ENCODE assay signal across 8 mouse cellular contexts in genomic region chr4:150086841-150087160, GRCm38 (mm10). TPM values are rescaled to one million over a fixed set of nuclear protein-coding genes. Genes with fewer than 3 reads are reported as not detected.
DNase-seq lines count a peak whose midpoint lies in the region; ATAC-seq and TF ChIP-seq lines count a peak whose summit lies in the region.

No protein-coding gene starts in this region.

- ATAC-seq in megakaryocyte, adult 5-6 weeks (ENCODE audit: poor library complexity, severe bottlenecking): no peak
- ATAC-seq in limb, embryonic 14.5 days (ENCODE audit: low FRiP score, low read depth): no peak; the same call in 1 of the 2 replicates
- ATAC-seq in stomach, embryonic 15.5 days (ENCODE audit: insufficient read depth, low FRiP score, low read depth): no peak

- no peak for TF ChIP-seq CTCF in cerebellum, adult 2 months (IDR thresholded peaks at IDR 0.05; ENCODE audit: borderline replicate concordance, insufficient read depth, low read depth, low read length)

- H3K4me1 ChIP-seq in cerebellum, adult 2 months (ENCODE audit: control insufficient read depth, insufficient read depth, low read length): peaks cover 13% of the 10 kb centered on the region
- H3K4me1 ChIP-seq in megakaryocyte, embryonic 14.5 days: peaks cover 27% of the 10 kb centered on the region
- H3K4me1 ChIP-seq in limb, embryonic 14.5 days (ENCODE audit: control insufficient read depth, insufficient read depth, low read length): peaks cover 7% of the 10 kb centered on the region
- H3K4me1 ChIP-seq in stomach, embryonic 15.5 days: peaks cover 19% of the 10 kb centered on the region

- H3K27me3 ChIP-seq in cerebellum, adult 2 months (ENCODE audit: control insufficient read depth, insufficient read depth, low read length): no peaks in the 10 kb centered on the region
- H3K27me3 ChIP-seq in megakaryocyte, embryonic 14.5 days (replicated peaks): peaks cover 56% of the 10 kb centered on the region
- no peaks in the 10 kb centered on the region for H3K27me3 ChIP-seq in limb, embryonic 14.5 days (ENCODE audit: control insufficient read depth, insufficient read depth, low read length)
- H3K27me3 ChIP-seq in stomach, embryonic 15.5 days (replicated peaks): no peaks in the 10 kb centered on the region

- H3K4me2 ChIP-seq in limb, embryonic 14.5 days (replicated peaks; ENCODE audit: low read depth, low read length, severe bottlenecking): peak overlapping the region; percentile 99
- H3K4me2 ChIP-seq in stomach, embryonic 15.5 days: peak overlapping the region; percentile 98

- DNase-seq in cerebellum, adult 2 months: no peak
- no peak for DNase-seq in cerebellum, postnatal 14 days
- DNase-seq in limb, embryonic 14.5 days (ENCODE audit: low spot score): no peak
- DNase-seq in embryo, embryonic 10.5 days (ENCODE audit: low spot score): no peak
- no peak for DNase-seq in layer of hippocampus, postnatal 14 days (ENCODE audit: low spot score in 2 of 2)

- TF ChIP-seq POLR2A in cerebellum, adult 2 months (IDR thresholded peaks at IDR 0.05; ENCODE audit: borderline replicate concordance, insufficient read depth, low read length): no peak
- TF ChIP-seq POLR2A in limb, embryonic 14.5 days (IDR thresholded peaks at IDR 0.05; ENCODE audit: borderline replicate concordance, extremely low read depth, insufficient read depth, insufficient read length): no peak

- WGBS in cerebellum, adult 2 months: 10% methylated on average over 7 of the region's 7 CpGs
- under 1% methylated on average over 7 of the region's 7 CpGs for WGBS in limb, embryonic 14.5 days
- 3% methylated on average over 7 of the region's 7 CpGs for WGBS in stomach, embryonic 15.5 days

- H3K9ac ChIP-seq in limb, embryonic 14.5 days (ENCODE audit: low read depth, low read length, severe bottlenecking): 0 out of 2 replicates have a peak overlapping the region, but pooled peaks have one; percentile 28
- 0 out of 2 replicates have a peak overlapping the region, but pooled peaks have one; percentile 9 for H3K9ac ChIP-seq in stomach, embryonic 15.5 days

- H3K9me3 ChIP-seq in megakaryocyte, embryonic 14.5 days: peaks cover 13% of the 10 kb centered on the region
- no peaks in the 10 kb centered on the region for H3K9me3 ChIP-seq in limb, embryonic 14.5 days (ENCODE audit: control insufficient read depth, low read length)
- H3K9me3 ChIP-seq in stomach, embryonic 15.5 days: no peaks in the 10 kb centered on the region

- no peaks in the 10 kb centered on the region for H3K36me3 ChIP-seq in megakaryocyte, embryonic 14.5 days (replicated peaks; ENCODE audit: low read length)
- no peaks in the 10 kb centered on the region for H3K36me3 ChIP-seq in limb, embryonic 14.5 days (ENCODE audit: control insufficient read depth, insufficient read depth, low read length)
- H3K36me3 ChIP-seq in stomach, embryonic 15.5 days: no peaks in the 10 kb centered on the region

- peak overlapping the region; percentile 75 for H3K4me3 ChIP-seq in cerebellum, adult 2 months (replicated peaks; ENCODE audit: insufficient read depth, low read depth, low read length)
- peak overlapping the region; percentile 93 for H3K4me3 ChIP-seq in megakaryocyte, embryonic 14.5 days (replicated peaks)
- peak overlapping the region; percentile 63 for H3K4me3 ChIP-seq in limb, embryonic 14.5 days (replicated peaks; ENCODE audit: low read length)
- H3K4me3 ChIP-seq in stomach, embryonic 15.5 days (replicated peaks): peak overlapping the region; percentile 64

- H3K27ac ChIP-seq in cerebellum, adult 2 months (ENCODE audit: insufficient read depth, low read length): no peak overlapping the region
- 0 out of 2 replicates have a peak overlapping the region, but pooled peaks have one; percentile 43 for H3K27ac ChIP-seq in limb, embryonic 14.5 days (replicated peaks; ENCODE audit: low read depth, low read length)
- peak overlapping the region; percentile 57 for H3K27ac ChIP-seq in stomach, embryonic 15.5 days

RNA-seq across cellular contexts. Expression of gene Gpr157, which starts 0.4 kb away (rescaled TPM):
- 2.9 and 3.1 TPM in 2 replicates for polyA plus RNA-seq in cerebellum, adult 2 months (2012; rRNA removed)
- 1.1 and 1.9 TPM in 2 replicates for polyA plus RNA-seq in megakaryocyte, embryonic 14.5 days (2012; ENCODE audit: insufficient read depth, low replicate concordance)
- total RNA-seq in megakaryocyte, adult 5-6 weeks (2015): 1.0 and 1.9 TPM in 2 replicates
- 1.6 and 2.6 TPM in 2 replicates for total RNA-seq in megakaryocyte, adult 5-6 weeks (2017)
- polyA plus RNA-seq in limb, embryonic 14.5 days (2012; rRNA removed): 3.8 and 4.5 TPM in 2 replicates
- 0.48 and 0.52 TPM in 2 replicates for polyA plus RNA-seq in limb, embryonic 14.5 days (2014; fragmentation: Nextera tagmentation; extraction: Ambion mirVana)
- polyA plus RNA-seq in stomach, embryonic 15.5 days (2015; fragmentation: Nextera tagmentation; extraction: Ambion mirVana): 1.2 and 1.3 TPM in 2 replicates
- total RNA-seq in layer of hippocampus, postnatal 14 days (2021): 1 to 10 TPM; 1.1 to 1.4 TPM

RNA-seq across cellular contexts. Expression of gene Slc2a5, which starts 32.3 kb away (rescaled TPM):
- polyA plus RNA-seq in cerebellum, adult 2 months (2012; rRNA removed): 1.7 and 2.2 TPM in 2 replicates
- 0.15 TPM in 1 of 2 replicates, not detected in the other for polyA plus RNA-seq in megakaryocyte, embryonic 14.5 days (2012; ENCODE audit: insufficient read depth, low replicate concordance)
- not detected in 2 replicates for total RNA-seq in megakaryocyte, adult 5-6 weeks (2015)
- 0.11 TPM in 1 of 2 replicates, not detected in the other for total RNA-seq in megakaryocyte, adult 5-6 weeks (2017)
- 2.2 and 3.5 TPM in 2 replicates for polyA plus RNA-seq in limb, embryonic 14.5 days (2012; rRNA removed)
- polyA plus RNA-seq in limb, embryonic 14.5 days (2014; fragmentation: Nextera tagmentation; extraction: Ambion mirVana): 1.5 and 2.6 TPM in 2 replicates
- 1.6 and 2.4 TPM in 2 replicates for polyA plus RNA-seq in stomach, embryonic 15.5 days (2015; fragmentation: Nextera tagmentation; extraction: Ambion mirVana)
- total RNA-seq in layer of hippocampus, postnatal 14 days (2021): 1 to 10 TPM; 4.2 to 5.3 TPM
